Mouse (Mus musculus): Measurements from ENCODE around the gene Slc8a2. TPM values are rescaled to one million over a fixed set of nuclear protein-coding genes. Genes with fewer than 3 reads are reported as not detected.

Slc8a2 gene
- polyA plus RNA-seq, 1 experiment from 2014 or later: 0.15 TPM

GRCm38 (mm10) chr7:16207076-16207475, 77.5 kb downstream of the Slc8a2 start:
- H3K9ac ChIP-seq (ENCODE audit: low read length): no peak overlapping the region
- H3K27ac ChIP-seq (replicated peaks in 1 of 2; ENCODE audit: control insufficient read depth in 1 of 2, insufficient read depth in 1 of 2, low read depth in 2 of 2, low read length in 2 of 2): no peak overlapping the region
- H3K4me3 ChIP-seq (ENCODE audit: control insufficient read depth in 1 of 2, insufficient read depth in 1 of 2, low read depth in 1 of 2, low read length in 2 of 2): no peak overlapping the region
- no peaks in the 10 kb centered on the region for H3K9me3 ChIP-seq (ENCODE audit: control insufficient read depth, low read length)
- H3K4me2 ChIP-seq (ENCODE audit: low read length): no peak overlapping the region
- WGBS: 77% methylated on average over 7 of the region's 7 CpGs
- H3K27me3 ChIP-seq (ENCODE audit: control insufficient read depth, insufficient read depth, low read length): no peaks in the 10 kb centered on the region
- no peak for ATAC-seq (ENCODE audit: insufficient number of reproducible peaks, insufficient read depth, low FRiP score, low read depth)
- H3K36me3 ChIP-seq (ENCODE audit: control insufficient read depth, insufficient read depth, low read length): peaks cover 82% of the 10 kb centered on the region
- H3K4me1 ChIP-seq (ENCODE audit: control insufficient read depth in 2 of 2, insufficient read depth in 2 of 2, low read length in 2 of 2): no peaks in the 10 kb centered on the region

- no peaks in the 10 kb centered on the region for H3K4me1 ChIP-seq (ENCODE audit: control insufficient read depth in 2 of 2, insufficient read depth in 2 of 2, low read length in 2 of 2)
- ATAC-seq (ENCODE audit: insufficient number of reproducible peaks, insufficient read depth, low FRiP score, low read depth): no peak
- no peak overlapping the region for H3K4me3 ChIP-seq (ENCODE audit: control insufficient read depth in 1 of 2, insufficient read depth in 1 of 2, low read depth in 1 of 2, low read length in 2 of 2)
- H3K27me3 ChIP-seq (ENCODE audit: control insufficient read depth, insufficient read depth, low read length): no peaks in the 10 kb centered on the region
- no peak overlapping the region for H3K4me2 ChIP-seq (ENCODE audit: low read length)
- no peak overlapping the region for H3K27ac ChIP-seq (replicated peaks in 1 of 2; ENCODE audit: control insufficient read depth in 1 of 2, insufficient read depth in 1 of 2, low read depth in 2 of 2, low read length in 2 of 2)
- 82% methylated on average over 10 of the region's 10 CpGs for WGBS
- no peaks in the 10 kb centered on the region for H3K9me3 ChIP-seq (ENCODE audit: control insufficient read depth, low read length)
- no peak overlapping the region for H3K9ac ChIP-seq (ENCODE audit: low read length)
- H3K36me3 ChIP-seq (ENCODE audit: control insufficient read depth, insufficient read depth, low read length): peaks cover 81% of the 10 kb centered on the region
Measured at GRCm38 (mm10) chr7:16207496-16207895, 77.9 kb downstream of the Slc8a2 start.

DNA sequence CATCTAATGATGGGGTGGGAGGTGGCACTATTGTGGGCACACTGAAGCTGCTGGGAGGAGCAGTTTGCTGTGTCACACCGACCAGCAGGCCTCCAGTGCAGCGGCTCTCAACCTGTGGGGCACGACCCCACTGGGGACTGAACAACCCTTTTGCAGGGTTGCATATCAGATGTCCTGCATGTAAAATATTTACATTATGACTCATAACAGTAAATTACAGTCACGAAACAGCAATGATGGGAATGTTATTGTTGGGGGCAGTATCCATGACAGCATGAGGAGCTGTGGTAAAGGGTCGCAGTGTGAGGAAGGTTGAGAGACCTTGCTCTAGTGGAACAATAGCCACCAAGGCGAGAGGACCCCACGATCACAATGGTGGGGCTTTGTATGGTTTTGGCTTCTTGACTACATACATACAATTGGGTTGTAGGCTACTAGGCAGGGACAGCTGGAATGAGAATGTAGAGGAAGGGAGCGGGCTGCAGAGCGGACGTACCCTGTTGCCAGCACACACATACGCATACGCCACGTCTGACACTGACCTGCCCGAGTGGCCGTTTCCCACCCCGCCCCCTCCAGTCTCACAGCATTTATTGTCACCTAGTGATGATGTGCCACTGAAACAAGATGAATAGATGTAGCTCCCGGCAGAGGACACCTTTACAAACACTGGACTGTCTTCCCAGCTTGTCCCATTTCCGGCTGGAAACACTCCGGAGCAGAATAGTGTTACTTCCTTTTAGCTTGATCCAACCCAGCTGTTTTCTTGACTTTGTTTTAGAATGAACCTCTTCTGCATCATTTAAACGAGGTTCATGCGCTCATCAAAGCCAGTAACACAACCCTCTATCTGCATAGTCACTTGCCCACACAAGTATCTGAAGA, 79.4 kb downstream of the Slc8a2 start:
- H3K36me3 ChIP-seq (ENCODE audit: control insufficient read depth, insufficient read depth, low read length): peaks cover 81% of the 10 kb centered on the region
- 81% methylated on average over 21 of the region's 21 CpGs for WGBS

More for the DNA sequence above, 79.4 kb downstream of the Slc8a2 start:
- Histone ChIP-seq H3K4me2 (ENCODE audit: low read length) (no peak overlapping the region), H3K27ac (replicated peaks in 1 of 2; ENCODE audit: control insufficient read depth in 1 of 2, insufficient read depth in 1 of 2, low read depth in 2 of 2, low read length in 2 of 2) (no peak overlapping the region), H3K27me3 (ENCODE audit: control insufficient read depth, insufficient read depth, low read length) (no peaks in the 10 kb centered on the region), H3K4me1 (ENCODE audit: control insufficient read depth in 2 of 2, insufficient read depth in 2 of 2, low read length in 2 of 2) (no peaks in the 10 kb centered on the region), H3K9me3 (ENCODE audit: control insufficient read depth, low read length) (no peaks in the 10 kb centered on the region), H3K4me3 (ENCODE audit: control insufficient read depth in 1 of 2, insufficient read depth in 1 of 2, low read depth in 1 of 2, low read length in 2 of 2) (no peak overlapping the region), H3K9ac (ENCODE audit: low read length) (no peak overlapping the region)
- ATAC-seq (ENCODE audit: insufficient number of reproducible peaks, insufficient read depth, low FRiP score, low read depth): no peak

Other genes with a start within 250 kb of the Slc8a2 start
- gene Crx, start 249.9 kb upstream of the Slc8a2 start, polyA plus RNA-seq (2014; fragmentation: Nextera tagmentation; extraction: Ambion mirVana): not detected in 2 replicates
- gene Crxos, start 247.2 kb upstream of the Slc8a2 start, polyA plus RNA-seq (2014; fragmentation: Nextera tagmentation; extraction: Ambion mirVana): not detected in 2 replicates
- gene Selenow, start 207.4 kb upstream of the Slc8a2 start, polyA plus RNA-seq (2014; fragmentation: Nextera tagmentation; extraction: Ambion mirVana): 828 and 831 TPM in 2 replicates
- 120 and 121 TPM in 2 replicates for gene Nop53, start 183.8 kb upstream of the Slc8a2 start, polyA plus RNA-seq (2014; fragmentation: Nextera tagmentation; extraction: Ambion mirVana)
- gene Ehd2, start 162.3 kb upstream of the Slc8a2 start, polyA plus RNA-seq (2014; fragmentation: Nextera tagmentation; extraction: Ambion mirVana): 37.4 and 43.5 TPM in 2 replicates
- gene Bicra, start 81.9 kb upstream of the Slc8a2 start, polyA plus RNA-seq (2014; fragmentation: Nextera tagmentation; extraction: Ambion mirVana): 5.0 and 5.4 TPM in 2 replicates
- gene Zfp541, start 68.0 kb upstream of the Slc8a2 start, polyA plus RNA-seq (2014; fragmentation: Nextera tagmentation; extraction: Ambion mirVana): not detected in 2 replicates
- gene Napa, start 31.4 kb upstream of the Slc8a2 start, polyA plus RNA-seq (2014; fragmentation: Nextera tagmentation; extraction: Ambion mirVana): 159 and 161 TPM in 2 replicates
- 31.2 and 32.0 TPM in 2 replicates for gene Kptn, start 9.9 kb upstream of the Slc8a2 start, polyA plus RNA-seq (2014; fragmentation: Nextera tagmentation; extraction: Ambion mirVana)
- gene Meis3, start 45.3 kb downstream of the Slc8a2 start, polyA plus RNA-seq (2014; fragmentation: Nextera tagmentation; extraction: Ambion mirVana): 15.1 and 15.5 TPM in 2 replicates
- gene Dhx34, start 92.2 kb downstream of the Slc8a2 start, polyA plus RNA-seq (2014; fragmentation: Nextera tagmentation; extraction: Ambion mirVana): 5.3 and 7.8 TPM in 2 replicates
- gene C5ar2, start 114.3 kb downstream of the Slc8a2 start, polyA plus RNA-seq (2014; fragmentation: Nextera tagmentation; extraction: Ambion mirVana): 0.80 and 0.94 TPM in 2 replicates
- gene C5ar1, start 129.7 kb downstream of the Slc8a2 start, polyA plus RNA-seq (2014; fragmentation: Nextera tagmentation; extraction: Ambion mirVana): 3.3 and 3.7 TPM in 2 replicates
- gene Inafm1, start 143.8 kb downstream of the Slc8a2 start, polyA plus RNA-seq (2014; fragmentation: Nextera tagmentation; extraction: Ambion mirVana): 9.9 and 11.7 TPM in 2 replicates
- gene Ccdc9, start 157.0 kb downstream of the Slc8a2 start, polyA plus RNA-seq (2014; fragmentation: Nextera tagmentation; extraction: Ambion mirVana): 10.6 and 11.2 TPM in 2 replicates
- gene Bbc3, start 178.6 kb downstream of the Slc8a2 start, polyA plus RNA-seq (2014; fragmentation: Nextera tagmentation; extraction: Ambion mirVana): 3.8 and 5.2 TPM in 2 replicates